Mouse (Mus musculus): Measurements from ENCODE around the gene Tmem30c.
"Not testable (repeated sequence)": the region's sequence is repeated elsewhere in the genome, so short reads cannot be mapped to it uniquely, and the experiment has no call there.

DNA sequence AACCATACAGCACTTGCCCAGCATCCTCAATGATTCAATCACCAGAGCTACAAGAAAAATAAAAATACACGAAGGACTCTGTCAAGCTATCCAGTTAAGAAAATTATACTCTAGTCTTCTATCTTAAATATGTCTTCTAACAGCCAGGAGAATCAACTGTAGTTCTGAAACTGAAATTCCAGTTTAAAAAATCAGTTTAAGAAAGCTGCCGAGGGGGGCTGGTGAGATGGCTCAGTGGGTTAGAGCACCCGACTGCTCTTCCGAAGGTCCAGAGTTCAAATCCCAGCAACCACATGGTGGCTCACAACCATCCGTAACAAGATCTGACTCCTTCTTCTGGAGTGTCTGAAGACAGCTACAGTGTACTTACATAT is 60.7 kb downstream of the Tmem30c start:
- not testable (repeated sequence) for TF ChIP-seq POLR2A (IDR thresholded peaks at IDR 0.05; ENCODE audit: control insufficient read depth, extremely low read depth, insufficient read depth, low read length, poor library complexity); CTCF (IDR thresholded peaks at IDR 0.05; ENCODE audit: borderline replicate concordance, control insufficient read depth, extremely low read depth, insufficient read depth, low read length, poor library complexity)
